Mouse (Mus musculus) lung, adult 2 months (tissue): ENCODE results near the gene Mrc1.

Experiments used
- CTCF ChIP-seq: fragments of 200-500 bp; IDR thresholded peaks from 2 replicates; pipeline ENCODE4 v1.5.1; 2011; ENCODE audit warnings: mild to moderate bottlenecking, low read length, control low read depth; ENCODE audit not compliant: insufficient read depth
- POLR2A ChIP-seq: fragments of 200-500 bp; IDR thresholded peaks from 2 replicates; pipeline ENCODE4 v1.6.1; 2011; ENCODE audit warnings: low read depth, mild to moderate bottlenecking, control low read depth, low read length, borderline replicate concordance; ENCODE audit errors: extremely low read depth

- TF ChIP-seq CTCF (no peak), POLR2A (no peak)
Observed at GRCm38 (mm10) chr2:14228495-14228894, 697 bp upstream of the Mrc1 start.
